Mouse (Mus musculus): ENCODE measurements around the gene Myo1e. TPM values are rescaled to one million over a fixed set of nuclear protein-coding genes. Genes with fewer than 3 reads are reported as not detected.
A peak's percentile ranks its signal among the peaks of the same experiment; 100 is the strongest.

Gene Myo1e
- total and polyA plus RNA-seq, 3 experiments, result 3.9 to 11.3 (median 8.5) TPM

- no peak overlapping the region for H3K4me3 ChIP-seq
- H3K79me2 ChIP-seq (replicated peaks; ENCODE audit: control insufficient read depth, insufficient read depth, low read length), result no peaks in the 10 kb centered on the region
- no peaks in the 10 kb centered on the region for H3K4me1 ChIP-seq (ENCODE audit: control insufficient read depth, insufficient read depth, low read length)
- intact Hi-C loops (cut with DNase I), result no loop called here
- TF ChIP-seq POLR2A (IDR thresholded peaks at IDR 0.05; ENCODE audit: insufficient read depth, low read depth, low read length) (no peak), CTCF (IDR thresholded peaks at IDR 0.05) (no peak), EP300 (IDR thresholded peaks at IDR 0.05; ENCODE audit: insufficient read depth, low read depth, low read length) (no peak)
- H3K27ac ChIP-seq, result no peak overlapping the region
- no peaks in the 10 kb centered on the region for H3K27me3 ChIP-seq (ENCODE audit: control insufficient read depth, insufficient read depth, low read length)
- no peaks in the 10 kb centered on the region for H3K36me3 ChIP-seq (ENCODE audit: control insufficient read depth, insufficient read depth, low read length)
- 81% methylated on average over 18 of the region's 18 CpGs for WGBS
- no peak overlapping the region for H3K9ac ChIP-seq (ENCODE audit: low read depth, low read length)
- no peak for DNase-seq
These were observed 178.0 kb downstream of the Myo1e start for GRCm38 (mm10) chr9:70384958-70385728.

- Histone ChIP-seq H3K27me3 (ENCODE audit: control insufficient read depth, insufficient read depth, low read length) (no peaks in the 10 kb centered on the region), H3K4me1 (ENCODE audit: control insufficient read depth, insufficient read depth, low read length) (peaks cover 1% of the 10 kb centered on the region; the same call in 1 of the 2 replicates), H3K4me3 (no peak overlapping the region), H3K36me3 (ENCODE audit: control insufficient read depth, insufficient read depth, low read length) (no peaks in the 10 kb centered on the region), H3K27ac (no peak overlapping the region), H3K9ac (ENCODE audit: low read depth, low read length) (no peak overlapping the region), H3K79me2 (replicated peaks; ENCODE audit: control insufficient read depth, insufficient read depth, low read length) (no peaks in the 10 kb centered on the region)
- DNase-seq, result peak in 1 of 2 experiments; percentile 29
- intact Hi-C loops (cut with DNase I), result no loop called here
- WGBS, result 75% methylated on average over 4 of the region's 4 CpGs
- TF ChIP-seq EP300 (IDR thresholded peaks at IDR 0.05; ENCODE audit: insufficient read depth, low read depth, low read length), result no peak
- TF ChIP-seq CTCF (IDR thresholded peaks at IDR 0.05), result no peak
- no peak for TF ChIP-seq POLR2A (IDR thresholded peaks at IDR 0.05; ENCODE audit: insufficient read depth, low read depth, low read length)
These were observed 180.4 kb downstream of the Myo1e start for GRCm38 (mm10) chr9:70387410-70388119.

- TF ChIP-seq POLR2A (IDR thresholded peaks at IDR 0.05; ENCODE audit: insufficient read depth, low read depth, low read length) (no peak), CTCF (IDR thresholded peaks at IDR 0.05) (no peak), EP300 (IDR thresholded peaks at IDR 0.05; ENCODE audit: insufficient read depth, low read depth, low read length) (no peak)
- Histone ChIP-seq H3K79me2 (replicated peaks; ENCODE audit: control insufficient read depth, insufficient read depth, low read length) (no peaks in the 10 kb centered on the region), H3K36me3 (ENCODE audit: control insufficient read depth, insufficient read depth, low read length) (no peaks in the 10 kb centered on the region), H3K4me3 (no peak overlapping the region), H3K4me1 (ENCODE audit: control insufficient read depth, insufficient read depth, low read length) (peaks cover 1% of the 10 kb centered on the region; the same call in 1 of the 2 replicates), H3K27ac (no peak overlapping the region), H3K9ac (ENCODE audit: low read depth, low read length) (no peak overlapping the region), H3K27me3 (ENCODE audit: control insufficient read depth, insufficient read depth, low read length) (no peaks in the 10 kb centered on the region)
- intact Hi-C loops (cut with DNase I), result no loop called here
- 72% methylated on average over 3 of the region's 3 CpGs for WGBS
- no peak for DNase-seq
These were observed 182.4 kb downstream of the Myo1e start for GRCm38 (mm10) chr9:70389548-70389947.

- Histone ChIP-seq H3K4me1 (ENCODE audit: control insufficient read depth, insufficient read depth, low read length) (peaks cover 1% of the 10 kb centered on the region; the same call in 1 of the 2 replicates), H3K4me3 (no peak overlapping the region), H3K79me2 (replicated peaks; ENCODE audit: control insufficient read depth, insufficient read depth, low read length) (no peaks in the 10 kb centered on the region), H3K27ac (no peak overlapping the region), H3K36me3 (ENCODE audit: control insufficient read depth, insufficient read depth, low read length) (no peaks in the 10 kb centered on the region), H3K9ac (ENCODE audit: low read depth, low read length) (no peak overlapping the region), H3K27me3 (ENCODE audit: control insufficient read depth, insufficient read depth, low read length) (no peaks in the 10 kb centered on the region)
- WGBS, result 92% methylated on average over 5 of the region's 5 CpGs
- intact Hi-C loops (cut with DNase I), result no loop called here
- DNase-seq, result no peak
- TF ChIP-seq EP300 (IDR thresholded peaks at IDR 0.05; ENCODE audit: insufficient read depth, low read depth, low read length) (no peak), CTCF (IDR thresholded peaks at IDR 0.05) (no peak), POLR2A (IDR thresholded peaks at IDR 0.05; ENCODE audit: insufficient read depth, low read depth, low read length) (no peak)
These were observed 183.9 kb downstream of the Myo1e start for GRCm38 (mm10) chr9:70391042-70391441.

GRCm38 (mm10) chr9:70391660-70392562, 184.8 kb downstream of the Myo1e start:
- DNase-seq, result no peak
- H3K4me3 ChIP-seq, result no peak overlapping the region
- 76% methylated on average over 12 of the region's 12 CpGs for WGBS
- no peak overlapping the region for H3K9ac ChIP-seq (ENCODE audit: low read depth, low read length)
- intact Hi-C loops (cut with DNase I), result loop anchor here (1.0 to 2.0 kb wide), 2 partner anchors 189 to 283 kb away; no protein-coding TSS in a partner anchor
- H3K36me3 ChIP-seq (ENCODE audit: control insufficient read depth, insufficient read depth, low read length), result no peaks in the 10 kb centered on the region
- peaks cover 1% of the 10 kb centered on the region; the same call in 1 of the 2 replicates for H3K4me1 ChIP-seq (ENCODE audit: control insufficient read depth, insufficient read depth, low read length)
- no peaks in the 10 kb centered on the region for H3K27me3 ChIP-seq (ENCODE audit: control insufficient read depth, insufficient read depth, low read length)
- H3K27ac ChIP-seq, result no peak overlapping the region
- TF ChIP-seq CTCF (IDR thresholded peaks at IDR 0.05) (no peak), EP300 (IDR thresholded peaks at IDR 0.05; ENCODE audit: insufficient read depth, low read depth, low read length) (no peak), POLR2A (IDR thresholded peaks at IDR 0.05; ENCODE audit: insufficient read depth, low read depth, low read length) (no peak)
- H3K79me2 ChIP-seq (replicated peaks; ENCODE audit: control insufficient read depth, insufficient read depth, low read length), result no peaks in the 10 kb centered on the region
